Mouse (Mus musculus): ENCODE measurements around the gene Tbc1d1. TPM values are rescaled to one million over a fixed set of nuclear protein-coding genes. Genes with fewer than 3 reads are reported as not detected.

Tbc1d1 gene
- polyA plus RNA-seq, 1 experiment from 2014 or later = 41.5 TPM

- 92% methylated on average over 6 of the region's 6 CpGs for WGBS
- H3K27me3 ChIP-seq (ENCODE audit: control insufficient read depth, insufficient read depth, low read depth, low read length) = no peaks in the 10 kb centered on the region
Measured at GRCm38 (mm10) chr5:64207800-64208199, 51.7 kb downstream of the Tbc1d1 start.

DNA sequence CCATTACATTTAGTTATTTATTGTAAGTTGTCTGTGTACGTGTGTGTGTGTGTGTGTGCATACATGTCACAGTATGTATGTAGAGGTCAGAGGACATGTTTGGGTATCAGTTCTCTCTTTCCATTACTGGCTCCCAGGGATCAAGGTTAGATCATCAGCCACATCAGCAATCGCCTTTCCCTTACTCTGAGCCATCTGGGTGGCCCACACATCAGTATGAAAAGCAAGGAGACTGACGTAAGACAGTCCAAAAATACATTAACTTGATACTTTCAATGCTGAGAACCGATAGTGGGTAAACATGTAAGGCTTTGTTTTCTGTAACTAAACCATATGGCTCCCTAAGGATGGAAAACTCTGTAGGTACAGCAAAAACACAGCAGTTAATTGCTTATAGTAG is 54.7 kb downstream of the Tbc1d1 start:
- H3K27ac ChIP-seq (ENCODE audit: low read length) = no peak overlapping the region
- no peak overlapping the region for H3K9ac ChIP-seq (ENCODE audit: low read length)
- H3K4me1 ChIP-seq (replicated peaks; ENCODE audit: control insufficient read depth, insufficient read depth, low read length) = peaks cover 7% of the 10 kb centered on the region; the same call in 1 of the 2 replicates
- no peak for ATAC-seq (ENCODE audit: low read depth)
- no peak overlapping the region for H3K4me2 ChIP-seq (ENCODE audit: low read depth, low read length)
- H3K4me3 ChIP-seq (ENCODE audit: low read length) = no peak overlapping the region
- 59% methylated on average over 4 of the region's 4 CpGs for WGBS
- H3K36me3 ChIP-seq (ENCODE audit: control insufficient read depth, insufficient read depth, low read length) = no peaks in the 10 kb centered on the region
- no peaks in the 10 kb centered on the region for H3K9me3 ChIP-seq (ENCODE audit: control insufficient read depth, low read length)
- H3K27me3 ChIP-seq (ENCODE audit: control insufficient read depth, insufficient read depth, low read depth, low read length) = no peaks in the 10 kb centered on the region

More at GRCm38 (mm10) chr5:64207800-64208199, 51.7 kb downstream of the Tbc1d1 start:
- no peaks in the 10 kb centered on the region for H3K9me3 ChIP-seq (ENCODE audit: control insufficient read depth, low read length)
- peaks cover 7% of the 10 kb centered on the region; the same call in 1 of the 2 replicates for H3K4me1 ChIP-seq (replicated peaks; ENCODE audit: control insufficient read depth, insufficient read depth, low read length)
- no peaks in the 10 kb centered on the region for H3K36me3 ChIP-seq (ENCODE audit: control insufficient read depth, insufficient read depth, low read length)
- no peak overlapping the region for H3K4me2 ChIP-seq (ENCODE audit: low read depth, low read length)
- no peak for ATAC-seq (ENCODE audit: low read depth)
- no peak overlapping the region for H3K9ac ChIP-seq (ENCODE audit: low read length)
- H3K27ac ChIP-seq (ENCODE audit: low read length) = no peak overlapping the region
- no peak overlapping the region for H3K4me3 ChIP-seq (ENCODE audit: low read length)

DNA sequence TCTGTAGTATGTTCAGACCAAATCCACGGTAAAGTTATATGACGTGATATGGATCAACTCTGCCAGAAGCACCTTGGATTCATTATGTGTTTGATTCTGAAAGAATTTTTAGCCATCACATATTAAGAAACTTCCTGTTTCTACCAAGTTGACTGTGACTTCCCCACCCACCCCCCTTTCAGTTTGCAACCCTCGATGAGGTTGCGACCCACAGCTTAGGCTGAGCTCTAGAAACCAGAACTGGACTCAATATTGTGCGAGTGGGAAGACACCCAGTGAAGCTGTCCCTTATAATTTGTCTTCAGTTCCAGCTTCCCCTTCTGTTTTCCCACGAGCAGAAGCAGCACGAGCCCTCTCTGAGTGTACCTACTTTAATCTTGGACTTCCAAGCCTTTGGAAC is 55.2 kb downstream of the Tbc1d1 start:
- no peak overlapping the region for H3K4me2 ChIP-seq (ENCODE audit: low read depth, low read length)
- ATAC-seq (ENCODE audit: low read depth) = no peak
- no peaks in the 10 kb centered on the region for H3K9me3 ChIP-seq (ENCODE audit: control insufficient read depth, low read length)
- H3K9ac ChIP-seq (ENCODE audit: low read length) = no peak overlapping the region
- no peaks in the 10 kb centered on the region for H3K36me3 ChIP-seq (ENCODE audit: control insufficient read depth, insufficient read depth, low read length)
- no peaks in the 10 kb centered on the region for H3K27me3 ChIP-seq (ENCODE audit: control insufficient read depth, insufficient read depth, low read depth, low read length)
- H3K4me3 ChIP-seq (ENCODE audit: low read length) = no peak overlapping the region
- 64% methylated on average over 7 of the region's 7 CpGs for WGBS
- H3K4me1 ChIP-seq (replicated peaks; ENCODE audit: control insufficient read depth, insufficient read depth, low read length) = peaks cover 7% of the 10 kb centered on the region; the same call in 1 of the 2 replicates
- H3K27ac ChIP-seq (ENCODE audit: low read length) = no peak overlapping the region

- Histone ChIP-seq H3K27ac (ENCODE audit: low read length) (no peak overlapping the region), H3K36me3 (ENCODE audit: control insufficient read depth, insufficient read depth, low read length) (no peaks in the 10 kb centered on the region), H3K9me3 (ENCODE audit: control insufficient read depth, low read length) (no peaks in the 10 kb centered on the region), H3K9ac (ENCODE audit: low read length) (no peak overlapping the region), H3K4me3 (ENCODE audit: low read length) (no peak overlapping the region), H3K4me1 (replicated peaks; ENCODE audit: control insufficient read depth, insufficient read depth, low read length) (peaks cover 7% of the 10 kb centered on the region; the same call in 1 of the 2 replicates), H3K27me3 (ENCODE audit: control insufficient read depth, insufficient read depth, low read depth, low read length) (no peaks in the 10 kb centered on the region), H3K4me2 (ENCODE audit: low read depth, low read length) (no peak overlapping the region)
- 50% methylated on average over 5 of the region's 5 CpGs for WGBS
- peak; percentile 61; the same call in 1 of the 2 replicates for ATAC-seq (ENCODE audit: low read depth)
Measured at GRCm38 (mm10) chr5:64212206-64212605, 56.1 kb downstream of the Tbc1d1 start.

- no peak overlapping the region for H3K4me3 ChIP-seq (ENCODE audit: low read length)
- no peaks in the 10 kb centered on the region for H3K36me3 ChIP-seq (ENCODE audit: control insufficient read depth, insufficient read depth, low read length)
- H3K27ac ChIP-seq (ENCODE audit: low read length) = no peak overlapping the region
- WGBS = 73% methylated on average over 3 of the region's 3 CpGs
- no peak overlapping the region for H3K9ac ChIP-seq (ENCODE audit: low read length)
- H3K4me2 ChIP-seq (ENCODE audit: low read depth, low read length) = no peak overlapping the region
- ATAC-seq (ENCODE audit: low read depth) = no peak
- no peaks in the 10 kb centered on the region for H3K27me3 ChIP-seq (ENCODE audit: control insufficient read depth, insufficient read depth, low read depth, low read length)
- H3K9me3 ChIP-seq (ENCODE audit: control insufficient read depth, low read length) = no peaks in the 10 kb centered on the region
- H3K4me1 ChIP-seq (replicated peaks; ENCODE audit: control insufficient read depth, insufficient read depth, low read length) = peaks cover 7% of the 10 kb centered on the region; the same call in 1 of the 2 replicates
Measured at GRCm38 (mm10) chr5:64212619-64213018, 56.5 kb downstream of the Tbc1d1 start.

GRCm38 (mm10) chr5:64215806-64216205 is 59.7 kb downstream of the Tbc1d1 start:
- ATAC-seq (ENCODE audit: low read depth) = no peak

DNA sequence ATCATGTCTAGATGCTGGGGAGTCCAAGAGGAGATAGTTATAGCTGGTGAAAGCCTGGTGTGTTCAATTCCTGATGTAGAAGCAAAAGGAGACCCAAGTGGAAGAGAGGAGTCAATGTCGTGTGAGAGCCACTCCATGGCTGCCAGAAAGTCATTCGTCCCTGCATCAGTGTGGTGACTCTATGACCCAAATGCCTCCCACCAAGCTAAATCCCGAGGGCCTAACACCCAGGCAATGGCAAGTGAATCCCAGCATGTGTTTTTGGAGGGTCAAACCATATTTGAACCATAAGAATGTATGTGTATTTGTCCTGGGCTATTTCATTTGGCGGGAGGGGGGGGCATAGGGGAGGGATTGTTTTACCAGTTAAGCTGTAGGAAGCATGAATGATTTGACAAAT is 60.2 kb downstream of the Tbc1d1 start:
- 80% methylated on average over 4 of the region's 4 CpGs for WGBS
- H3K9ac ChIP-seq (ENCODE audit: low read length) = no peak overlapping the region
- no peak overlapping the region for H3K4me3 ChIP-seq (ENCODE audit: low read length)
- H3K4me1 ChIP-seq (replicated peaks; ENCODE audit: control insufficient read depth, insufficient read depth, low read length) = peaks cover 7% of the 10 kb centered on the region; the same call in 1 of the 2 replicates
- H3K9me3 ChIP-seq (ENCODE audit: control insufficient read depth, low read length) = no peaks in the 10 kb centered on the region
- ATAC-seq (ENCODE audit: low read depth) = no peak
- no peaks in the 10 kb centered on the region for H3K36me3 ChIP-seq (ENCODE audit: control insufficient read depth, insufficient read depth, low read length)
- H3K27me3 ChIP-seq (ENCODE audit: control insufficient read depth, insufficient read depth, low read depth, low read length) = no peaks in the 10 kb centered on the region
- H3K27ac ChIP-seq (ENCODE audit: low read length) = no peak overlapping the region
- H3K4me2 ChIP-seq (ENCODE audit: low read depth, low read length) = no peak overlapping the region

More at GRCm38 (mm10) chr5:64215806-64216205, 59.7 kb downstream of the Tbc1d1 start:
- Histone ChIP-seq H3K9ac (ENCODE audit: low read length) (no peak overlapping the region), H3K4me1 (replicated peaks; ENCODE audit: control insufficient read depth, insufficient read depth, low read length) (peaks cover 7% of the 10 kb centered on the region; the same call in 1 of the 2 replicates), H3K9me3 (ENCODE audit: control insufficient read depth, low read length) (no peaks in the 10 kb centered on the region), H3K36me3 (ENCODE audit: control insufficient read depth, insufficient read depth, low read length) (no peaks in the 10 kb centered on the region), H3K27ac (ENCODE audit: low read length) (no peak overlapping the region), H3K27me3 (ENCODE audit: control insufficient read depth, insufficient read depth, low read depth, low read length) (no peaks in the 10 kb centered on the region), H3K4me2 (ENCODE audit: low read depth, low read length) (no peak overlapping the region), H3K4me3 (ENCODE audit: low read length) (no peak overlapping the region)
- WGBS = 92% methylated on average over 5 of the region's 5 CpGs

- WGBS = 50% methylated on average over 8 of the region's 8 CpGs
- Histone ChIP-seq H3K4me3 (ENCODE audit: low read length) (no peak overlapping the region), H3K4me1 (replicated peaks; ENCODE audit: control insufficient read depth, insufficient read depth, low read length) (peaks cover 2% of the 10 kb centered on the region; the same call in 1 of the 2 replicates), H3K9ac (ENCODE audit: low read length) (no peak overlapping the region), H3K9me3 (ENCODE audit: control insufficient read depth, low read length) (no peaks in the 10 kb centered on the region), H3K27me3 (ENCODE audit: control insufficient read depth, insufficient read depth, low read depth, low read length) (no peaks in the 10 kb centered on the region), H3K36me3 (ENCODE audit: control insufficient read depth, insufficient read depth, low read length) (no peaks in the 10 kb centered on the region), H3K4me2 (ENCODE audit: low read depth, low read length) (no peak overlapping the region), H3K27ac (ENCODE audit: low read length) (no peak overlapping the region)
- ATAC-seq (ENCODE audit: low read depth) = no peak
Measured at GRCm38 (mm10) chr5:64217256-64217655, 61.2 kb downstream of the Tbc1d1 start.

DNA sequence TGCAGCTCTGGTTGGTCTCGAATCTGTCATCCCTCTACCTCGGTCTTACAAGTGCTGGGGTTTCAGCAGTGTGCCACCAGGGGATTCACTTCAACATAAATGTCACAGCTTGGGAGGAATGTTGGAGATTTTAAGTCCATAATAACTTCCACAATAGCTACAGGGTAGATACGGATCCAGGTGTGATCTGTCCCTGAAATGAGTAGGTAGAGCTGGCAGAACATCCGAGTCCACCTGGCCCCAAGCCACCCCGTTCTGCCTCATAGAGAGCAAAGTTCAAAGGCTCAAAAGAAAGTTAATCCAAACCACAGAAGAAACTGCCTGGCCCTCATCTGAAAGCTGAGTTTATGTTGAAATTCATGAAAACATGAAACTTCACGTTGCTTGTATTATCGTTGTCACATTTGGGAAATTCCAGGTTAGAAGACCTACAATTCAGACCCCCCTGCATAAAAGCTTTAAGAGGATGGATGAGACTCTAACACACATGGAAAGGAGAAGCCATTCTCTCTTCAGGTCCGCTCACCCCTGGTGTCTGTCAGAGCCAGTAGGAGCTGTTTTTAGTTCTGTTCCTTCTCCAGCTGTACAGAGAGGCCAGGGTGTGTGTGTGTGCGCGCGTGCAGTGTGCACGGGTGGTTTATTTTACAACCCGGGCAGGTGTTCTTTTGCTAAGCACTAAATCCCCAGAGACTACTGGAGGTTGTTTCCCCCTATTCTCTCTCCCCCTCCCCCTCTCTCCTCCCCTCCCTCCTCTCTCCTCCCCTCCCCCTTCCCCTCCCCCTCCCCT is 61.9 kb downstream of the Tbc1d1 start:
- no peak for ATAC-seq (ENCODE audit: low read depth)
- no peak overlapping the region for H3K4me2 ChIP-seq (ENCODE audit: low read depth, low read length)

More for the DNA sequence above, 61.9 kb downstream of the Tbc1d1 start:
- Histone ChIP-seq H3K4me3 (ENCODE audit: low read length) (no peak overlapping the region), H3K9me3 (ENCODE audit: control insufficient read depth, low read length) (no peaks in the 10 kb centered on the region), H3K27ac (ENCODE audit: low read length) (no peak overlapping the region), H3K9ac (ENCODE audit: low read length) (no peak overlapping the region), H3K36me3 (ENCODE audit: control insufficient read depth, insufficient read depth, low read length) (no peaks in the 10 kb centered on the region), H3K27me3 (ENCODE audit: control insufficient read depth, insufficient read depth, low read depth, low read length) (no peaks in the 10 kb centered on the region), H3K4me1 (replicated peaks; ENCODE audit: control insufficient read depth, insufficient read depth, low read length) (no peaks in the 10 kb centered on the region; the same call in 1 of the 2 replicates)
- 70% methylated on average over 13 of the region's 13 CpGs for WGBS

All from lung, embryonic 16.5 days (tissue).